Mouse (Mus musculus) cerebellum, adult 2 months (tissue): ENCODE data around the gene Cbarp. TPM values are rescaled to one million over a fixed set of nuclear protein-coding genes. Genes with fewer than 3 reads are reported as not detected.

Source experiments
- DNase-seq, 2 experiments: peaks; one replicate each; pipeline ENCODE4 v3.0.0; 2021
- H3K27ac ChIP-seq: fragments of 200-500 bp; 2 replicates; pipeline ENCODE4 v1.5.1; 2012; ENCODE audit warnings: low read length, control low read depth, inconsistent platforms; ENCODE audit not compliant: insufficient read depth
- H3K27me3 ChIP-seq: fragments of 200-500 bp; 2 replicates; pipeline ENCODE4 v1.6.1; 2012; ENCODE audit warnings: inconsistent platforms, mild to moderate bottlenecking, low read length, moderate library complexity; ENCODE audit not compliant: control insufficient read depth, insufficient read depth
- H3K4me1 ChIP-seq: fragments of 200-500 bp; 2 replicates; pipeline ENCODE4 v1.6.1; 2011; ENCODE audit warnings: low read length; ENCODE audit not compliant: control insufficient read depth, insufficient read depth
- H3K4me3 ChIP-seq: fragments of 200-500 bp; replicated peaks from 2 replicates; pipeline ENCODE3; 2011; ENCODE audit warnings: mild to moderate bottlenecking, low read depth, low read length, control low read depth; ENCODE audit not compliant: insufficient read depth
- CTCF ChIP-seq: fragments of 200-500 bp; IDR thresholded peaks from 2 replicates; pipeline ENCODE4 v1.5.1; 2011; ENCODE audit warnings: low read depth, mild to moderate bottlenecking, control low read depth, low read length, moderate library complexity, borderline replicate concordance; ENCODE audit not compliant: insufficient read depth
- POLR2A ChIP-seq: fragments of 200-500 bp; IDR thresholded peaks from 2 replicates; pipeline ENCODE4 v1.6.1; 2011; ENCODE audit warnings: low read length, control low read depth, borderline replicate concordance; ENCODE audit not compliant: insufficient read depth
- WGBS: fragments of 180-500 bp; shearing (Covaris S2); methylation state at CpG from one replicate; pipeline ENCODE4 v1.1.7; 2018; 5-methylcytosine and 5-hydroxymethylcytosine counted together
- polyA plus RNA-seq: library from polyadenylated mRNA; depleted of rRNA; stranded (reverse); fragments of >200 nt; gene quantifications from 2 replicates; pipeline ENCODE4 v1.2.3, GENCODE M21; 2012

Cbarp gene
- polyA plus RNA-seq, 1 experiment, result 151 TPM

DNA sequence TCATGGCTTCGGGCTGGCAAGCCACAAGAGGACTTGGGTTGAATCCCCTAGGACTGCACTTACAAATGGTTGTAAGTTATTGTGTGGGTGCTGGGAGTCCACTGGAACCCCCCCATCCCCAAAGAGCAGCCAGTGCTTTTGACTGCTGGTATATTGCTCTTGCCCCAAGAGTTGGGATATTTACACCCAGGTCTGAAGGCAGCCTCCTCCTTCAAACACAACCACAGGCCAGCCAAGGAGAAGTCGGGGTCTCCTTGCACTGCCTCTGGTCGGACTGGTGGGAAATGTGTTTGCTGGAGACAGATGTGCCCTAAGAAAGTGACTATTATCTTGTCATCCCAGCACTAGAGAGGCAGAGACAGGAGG lies 21.6 kb upstream of the Cbarp start:
- Histone ChIP-seq H3K4me1 (peaks cover 28% of the 10 kb centered on the region), H3K27ac (no peak overlapping the region), H3K4me3 (no peak overlapping the region), H3K27me3 (no peaks in the 10 kb centered on the region)
- DNase-seq, result no peak
- 89% methylated on average over 3 of the region's 3 CpGs for WGBS
- TF ChIP-seq POLR2A (no peak), CTCF (no peak)

DNA sequence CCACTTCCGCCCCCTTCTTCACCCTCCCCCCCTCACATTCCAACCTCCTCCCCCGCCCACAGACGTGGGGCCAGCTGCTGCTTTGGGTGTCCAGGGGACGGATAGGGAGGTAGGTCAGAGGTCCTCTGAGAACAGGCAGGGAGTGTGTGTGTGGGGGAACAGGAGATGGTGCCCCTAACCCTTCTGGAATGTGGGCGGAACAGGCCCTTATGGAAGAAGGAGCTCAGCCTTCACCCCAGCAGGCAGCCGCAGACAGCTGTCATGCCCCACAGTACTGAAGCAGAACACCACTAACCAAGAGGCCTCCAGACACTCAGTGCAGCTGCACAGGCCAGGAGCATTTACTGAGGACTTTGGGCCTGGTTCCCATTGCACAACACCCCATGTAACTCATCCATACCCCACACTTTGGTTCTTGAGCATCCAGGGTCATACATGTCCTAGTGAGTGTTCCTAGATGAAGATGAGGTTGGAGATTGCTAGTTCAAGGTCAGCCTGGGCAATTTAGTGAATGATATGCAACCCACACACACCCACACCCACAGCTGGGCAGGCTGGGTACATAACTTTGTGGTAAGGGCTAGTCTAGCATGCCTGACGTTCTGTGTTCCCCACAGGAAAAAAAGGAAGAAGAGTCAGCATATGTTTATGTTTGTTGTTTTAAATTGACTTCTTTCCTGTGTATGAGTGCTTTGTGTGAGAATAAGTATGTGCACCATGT lies 21.0 kb upstream of the Cbarp start:
- peak; percentile 29 to 33 for DNase-seq
- no peak for TF ChIP-seq CTCF
- TF ChIP-seq POLR2A, result no peak
- 36% methylated on average over 7 of the region's 7 CpGs for WGBS
- Histone ChIP-seq H3K4me1 (peaks cover 28% of the 10 kb centered on the region), H3K4me3 (no peak overlapping the region), H3K27ac (no peak overlapping the region), H3K27me3 (no peaks in the 10 kb centered on the region)

DNA sequence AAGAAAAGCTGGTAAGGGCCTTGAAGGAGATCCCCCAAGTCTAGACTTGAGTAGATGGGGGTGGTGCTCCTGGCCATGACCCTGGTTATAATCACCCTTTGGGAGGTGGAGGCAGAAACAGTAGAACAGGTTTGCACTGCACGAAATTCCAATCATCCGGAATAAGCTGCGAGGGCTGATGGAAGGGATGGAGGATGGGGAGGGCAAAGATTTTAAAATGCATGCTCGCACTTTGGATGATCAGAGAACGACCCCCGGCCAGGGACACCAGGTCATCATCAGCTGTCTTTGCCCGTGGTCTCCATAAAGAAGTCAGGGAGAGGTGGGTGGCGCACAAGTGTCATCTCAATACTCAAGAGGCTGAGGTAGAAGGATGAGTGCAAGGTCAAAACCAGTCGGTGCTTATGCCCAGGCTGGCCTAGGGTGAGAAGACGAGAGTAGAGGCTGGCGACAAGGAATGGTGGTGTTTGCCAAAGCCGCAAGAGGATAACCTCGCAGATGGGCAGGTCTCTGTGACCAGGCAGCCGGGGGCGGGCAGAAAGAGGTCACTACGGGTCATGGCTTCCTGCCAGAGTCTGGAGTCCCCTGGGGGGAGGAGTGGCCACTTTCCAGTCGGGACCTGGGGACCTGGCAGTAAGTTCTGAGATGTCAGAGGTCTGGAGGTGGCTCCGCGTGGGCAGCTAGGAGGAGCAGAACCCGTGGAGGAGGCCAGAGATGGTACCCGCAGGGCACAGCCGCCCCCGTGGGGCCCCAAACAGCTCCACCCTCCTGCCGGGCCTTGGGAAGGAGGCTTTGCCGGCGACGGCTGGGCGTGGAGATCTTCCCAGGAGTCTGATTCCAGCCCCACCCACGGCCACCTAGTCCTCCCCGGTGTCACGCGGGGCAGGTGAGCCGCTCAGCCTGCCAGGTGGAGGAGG lies 20.1 kb upstream of the Cbarp start:
- no peak for TF ChIP-seq POLR2A
- no peaks in the 10 kb centered on the region for H3K27me3 ChIP-seq
- H3K4me1 ChIP-seq, result peaks cover 24% of the 10 kb centered on the region
- H3K4me3 ChIP-seq, result peak overlapping the region; percentile 60
- WGBS, result 2% methylated on average over 33 of the region's 33 CpGs
- H3K27ac ChIP-seq, result peak overlapping the region; percentile 41
- peak; percentile 73 to 79 for DNase-seq

- Histone ChIP-seq H3K4me3 (peak overlapping the region; percentile 60), H3K27ac (peak overlapping the region; percentile 41), H3K4me1 (peaks cover 22% of the 10 kb centered on the region), H3K27me3 (no peaks in the 10 kb centered on the region)
- peak; percentile 99 for DNase-seq
- TF ChIP-seq POLR2A, result no peak
- WGBS, result under 1% methylated on average over 55 of the region's 55 CpGs
These were observed 19.2 kb upstream of the Cbarp start for GRCm38 (mm10) chr10:80159561-80160454.

DNA sequence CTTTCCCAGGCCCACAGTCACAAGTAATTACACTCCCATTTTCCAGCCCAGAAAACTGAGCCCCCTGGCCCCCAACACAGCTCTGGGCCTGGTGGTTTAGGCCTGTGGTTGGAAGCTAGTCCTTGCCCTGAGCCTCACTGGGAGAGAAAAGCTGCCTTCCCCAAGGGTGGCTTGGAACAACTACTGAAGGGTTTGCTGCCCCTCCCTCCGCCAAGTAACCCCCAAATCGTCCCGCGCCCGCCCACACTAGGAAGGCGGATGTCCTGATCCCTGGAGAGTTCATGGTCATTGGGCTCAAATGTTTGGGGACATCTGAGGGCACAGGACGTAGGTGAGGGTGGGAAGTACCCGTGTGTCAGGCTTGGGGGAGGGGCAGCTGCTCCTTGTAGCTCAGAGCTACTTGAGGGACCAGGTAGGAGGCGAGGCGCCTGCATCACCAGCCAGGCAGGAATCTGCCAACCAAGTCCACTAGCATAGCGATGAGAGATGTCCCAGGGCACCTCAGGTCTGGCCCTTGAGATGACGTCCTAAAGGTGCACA lies 18.5 kb upstream of the Cbarp start:
- TF ChIP-seq POLR2A (no peak), CTCF (no peak)
- Histone ChIP-seq H3K4me3 (peak overlapping the region; percentile 54), H3K4me1 (peaks cover 19% of the 10 kb centered on the region), H3K27ac (peak overlapping the region; percentile 60), H3K27me3 (no peaks in the 10 kb centered on the region)
- no peak for DNase-seq
- 10% methylated on average over 12 of the region's 12 CpGs for WGBS

- Histone ChIP-seq H3K4me3 (no peak overlapping the region), H3K4me1 (peaks cover 16% of the 10 kb centered on the region), H3K27me3 (no peaks in the 10 kb centered on the region), H3K27ac (peak overlapping the region; percentile 60)
- peak in 1 of 2 experiments; percentile 43 for DNase-seq
- 23% methylated on average over 18 of the region's 18 CpGs for WGBS
- no peak for TF ChIP-seq CTCF
- TF ChIP-seq POLR2A, result no peak
These were observed 17.8 kb upstream of the Cbarp start for GRCm38 (mm10) chr10:80158307-80158986.

GRCm38 (mm10) chr10:80157141-80157929 lies 16.7 kb upstream of the Cbarp start:
- Histone ChIP-seq H3K27me3 (no peaks in the 10 kb centered on the region), H3K27ac (0 out of 2 replicates have a peak overlapping the region, but pooled peaks have one; percentile 15), H3K4me1 (peaks cover 22% of the 10 kb centered on the region), H3K4me3 (no peak overlapping the region)
- 52% methylated on average over 15 of the region's 15 CpGs for WGBS
- no peak for TF ChIP-seq CTCF
- no peak for TF ChIP-seq POLR2A
- no peak for DNase-seq
